Mouse (Mus musculus) R1 (cell line): ENCODE measurements at regions not wholly inside any gene's neighbourhood (a gene's known extent, or its start where the extent isn't known, plus 50 kb on each side); places are given as distances from the start of the nearest gene placed in this dataset.

Experiments used
- DNase-seq: peaks from one replicate; pipeline ENCODE4 v3.0.0-alpha.2; 2018; ENCODE audit warnings: low read depth, low spot score

- no peak for DNase-seq
Measured at GRCm38 (mm10) chr16:25478300-25478699, 191.7 kb downstream of the Tprg start.

DNA sequence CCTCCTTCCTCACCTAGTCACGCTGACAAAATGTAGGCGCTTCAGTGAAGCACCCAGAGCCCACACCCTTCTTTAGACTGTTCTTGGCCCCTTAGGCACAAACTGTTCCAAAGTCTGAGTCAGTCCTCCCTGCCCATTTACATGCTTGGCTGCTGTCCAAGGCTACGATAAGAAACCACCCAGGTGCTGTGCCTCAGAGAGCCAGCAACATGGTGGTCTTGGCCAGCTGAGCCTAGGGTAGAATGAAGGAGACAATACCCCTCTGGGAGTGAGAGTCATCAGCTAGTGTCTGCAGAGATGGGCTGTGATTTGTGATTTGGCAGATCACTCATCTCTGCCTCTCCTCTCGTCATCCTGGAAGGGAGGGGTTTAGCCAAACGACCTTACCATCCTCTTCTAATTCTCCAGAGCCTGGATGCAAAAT is 197.2 kb downstream of the Tprg start:
- DNase-seq: no peak

DNA sequence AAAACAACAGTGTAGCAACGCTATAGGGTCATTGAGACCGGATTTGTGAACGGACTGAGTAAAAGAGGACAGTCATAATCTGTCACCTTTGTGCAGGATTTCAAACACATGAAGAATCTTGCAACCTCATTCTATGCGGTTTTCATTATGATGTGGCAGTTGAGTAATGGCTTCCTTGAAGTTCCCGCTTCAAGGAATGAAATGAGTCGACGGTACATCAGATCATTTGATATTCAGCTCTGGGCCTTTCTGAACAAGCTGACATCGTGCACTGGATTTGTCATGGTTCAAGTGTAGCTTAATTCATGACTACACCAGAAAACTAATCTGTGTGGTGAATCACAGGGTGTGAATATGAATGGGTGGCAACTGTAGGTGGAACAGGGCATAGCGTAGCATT is 198.4 kb downstream of the Tprg start:
- no peak for DNase-seq

GRCm38 (mm10) chr16:25486477-25487094 is 197.0 kb upstream of the Trp63 start:
- DNase-seq: no peak

- DNase-seq: no peak
Measured at GRCm38 (mm10) chr16:25490847-25491246, 192.7 kb upstream of the Trp63 start.

DNA sequence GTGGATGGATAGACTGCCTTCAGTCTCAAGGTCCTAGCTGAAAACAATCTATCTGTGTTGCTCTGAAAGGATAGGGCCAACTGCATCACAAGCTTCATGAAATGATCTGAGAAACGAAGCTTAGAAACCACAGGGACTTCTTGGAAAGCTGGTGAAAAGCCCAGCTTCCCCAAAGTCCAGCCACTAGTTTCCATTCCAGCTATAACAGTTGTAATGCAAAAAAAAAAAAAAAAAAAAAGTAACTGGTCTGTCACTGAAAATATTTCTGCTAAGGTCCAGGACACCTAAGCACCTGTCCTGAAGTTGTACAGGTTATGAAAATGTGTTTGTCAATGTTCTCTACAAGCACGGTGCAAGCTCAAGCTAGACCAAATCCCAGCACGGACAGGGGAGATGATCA is 189.4 kb upstream of the Trp63 start:
- no peak for DNase-seq

GRCm38 (mm10) chr16:25495586-25496196 is 187.9 kb upstream of the Trp63 start:
- DNase-seq: no peak

- no peak for DNase-seq
Measured at GRCm38 (mm10) chr16:25504829-25505228, 178.7 kb upstream of the Trp63 start.

DNA sequence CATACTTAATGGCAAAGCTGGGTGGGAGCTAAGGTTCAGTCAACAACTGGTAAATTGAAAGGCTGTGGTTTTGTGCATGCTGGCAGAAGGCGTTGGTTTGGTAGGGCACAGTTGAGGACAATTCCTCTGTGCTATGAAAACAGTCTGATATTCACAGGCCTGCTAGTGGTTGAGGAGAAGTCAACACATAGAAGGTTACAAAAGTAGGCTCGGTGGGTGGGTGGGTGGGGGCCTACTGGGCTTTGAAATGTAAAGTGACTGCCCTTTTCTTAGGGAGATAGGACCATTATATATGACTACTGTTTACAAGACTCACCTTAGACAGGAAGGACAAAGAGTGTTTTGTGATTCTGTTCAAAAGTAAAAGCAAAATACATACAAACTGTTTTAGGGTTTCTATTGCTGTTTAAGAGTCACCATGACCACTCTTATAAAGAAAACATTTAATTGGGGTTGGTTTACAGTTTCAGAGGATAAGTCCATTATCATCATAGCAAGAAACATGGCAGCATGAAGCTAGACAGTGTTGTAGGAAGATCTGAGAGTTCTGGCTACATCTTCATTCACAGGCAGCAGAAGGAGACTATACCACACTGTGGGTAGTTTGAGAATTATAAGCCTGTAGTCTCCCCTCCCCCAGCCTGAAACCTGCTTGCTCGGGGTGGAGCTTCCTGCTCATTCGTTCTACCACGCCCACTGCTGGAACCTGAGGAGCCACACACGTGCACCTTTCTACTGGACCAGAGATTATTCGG is 166.3 kb upstream of the Trp63 start:
- DNase-seq: peak; percentile 87

- DNase-seq: peak; percentile 46
Measured at GRCm38 (mm10) chr16:25523141-25523540, 160.4 kb upstream of the Trp63 start.

DNA sequence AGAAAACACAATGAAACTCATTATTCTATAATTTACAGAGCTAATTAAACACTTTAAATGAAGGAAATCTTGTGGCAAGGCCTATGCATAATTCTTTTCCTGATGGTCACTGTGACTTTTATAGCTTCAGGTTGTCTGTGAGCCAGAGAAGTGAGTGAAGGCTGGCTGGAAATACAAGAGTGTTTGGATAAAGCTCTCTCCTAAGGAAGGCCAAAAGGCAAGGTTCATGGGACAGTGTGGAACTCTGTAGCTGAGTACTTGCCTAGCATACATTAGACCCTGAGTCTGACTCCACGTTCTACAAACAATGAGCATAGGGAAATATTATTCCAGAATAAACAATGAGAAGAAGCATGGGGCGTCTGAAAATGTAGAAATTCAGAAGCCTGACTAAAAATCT is 159.9 kb upstream of the Trp63 start:
- no peak for DNase-seq

- no peak for DNase-seq
Measured at GRCm38 (mm10) chr16:25527850-25528249, 155.7 kb upstream of the Trp63 start.

DNA sequence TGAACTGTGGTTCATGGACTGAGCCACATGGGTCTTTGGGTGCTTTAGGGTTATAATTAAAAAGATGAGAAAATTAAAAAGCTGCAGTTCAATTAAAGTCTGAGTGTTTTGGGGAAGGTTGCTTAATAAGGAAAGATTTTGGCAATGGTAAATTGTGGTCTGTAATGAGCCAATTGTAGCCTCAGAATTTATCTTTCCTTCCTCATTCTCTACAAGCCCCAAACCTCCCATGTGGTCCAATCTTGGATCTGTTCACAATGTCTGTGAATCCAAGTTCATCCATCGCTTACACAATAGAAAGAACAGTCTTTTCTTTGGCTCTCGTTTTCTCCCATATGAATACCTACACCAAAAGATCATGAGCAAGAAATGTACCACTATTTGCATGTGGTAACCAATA is 155.2 kb upstream of the Trp63 start:
- no peak for DNase-seq

DNA sequence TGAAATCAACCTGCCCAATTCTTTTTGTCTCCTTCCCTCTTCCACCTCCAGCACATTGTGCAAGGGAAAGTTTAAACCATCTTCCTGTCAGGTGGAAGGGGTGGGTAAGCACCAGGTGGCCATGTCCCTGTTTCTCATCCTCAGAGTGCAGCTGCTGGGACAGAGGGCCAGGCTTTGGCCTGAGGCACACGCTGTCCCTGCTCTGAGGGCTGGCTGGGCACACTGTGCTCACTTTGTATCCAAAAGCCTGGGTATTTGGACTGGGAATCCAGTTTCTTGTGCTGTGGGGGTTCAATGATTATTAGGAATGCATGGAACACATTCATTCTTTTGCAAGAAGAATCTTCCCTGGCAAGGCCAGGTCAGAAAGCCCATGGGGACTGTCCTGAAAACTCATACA is 153.9 kb upstream of the Trp63 start:
- no peak for DNase-seq

DNA sequence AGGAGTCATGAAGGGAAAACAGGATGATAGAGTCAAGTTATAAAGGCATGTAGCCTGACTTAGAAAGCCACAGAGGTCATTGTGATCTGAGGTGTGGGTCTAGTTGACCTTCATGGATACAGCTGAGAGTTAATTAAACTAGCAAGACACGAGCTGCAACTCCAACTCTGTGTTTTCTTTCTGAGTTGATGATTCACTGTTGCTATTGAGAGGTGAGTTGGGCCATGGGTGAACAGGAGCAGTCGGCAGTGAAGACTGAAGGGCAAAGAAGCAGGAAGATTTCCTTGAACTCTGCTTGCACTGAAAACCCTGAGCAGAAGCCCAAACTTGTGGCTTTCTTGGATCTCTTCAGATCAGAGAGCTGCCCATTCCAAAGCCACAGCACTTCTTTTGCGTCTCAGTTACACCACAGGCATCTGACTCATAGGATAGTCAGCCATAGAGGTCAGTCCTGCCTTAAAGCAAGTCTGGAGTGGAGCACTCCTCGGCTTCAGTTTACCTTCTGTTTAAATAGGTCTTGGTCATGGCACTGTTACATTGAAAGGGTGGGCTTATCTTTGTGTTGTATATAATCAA is 151.7 kb upstream of the Trp63 start:
- DNase-seq: no peak

GRCm38 (mm10) chr16:25532519-25533205 is 150.9 kb upstream of the Trp63 start:
- DNase-seq: no peak

DNA sequence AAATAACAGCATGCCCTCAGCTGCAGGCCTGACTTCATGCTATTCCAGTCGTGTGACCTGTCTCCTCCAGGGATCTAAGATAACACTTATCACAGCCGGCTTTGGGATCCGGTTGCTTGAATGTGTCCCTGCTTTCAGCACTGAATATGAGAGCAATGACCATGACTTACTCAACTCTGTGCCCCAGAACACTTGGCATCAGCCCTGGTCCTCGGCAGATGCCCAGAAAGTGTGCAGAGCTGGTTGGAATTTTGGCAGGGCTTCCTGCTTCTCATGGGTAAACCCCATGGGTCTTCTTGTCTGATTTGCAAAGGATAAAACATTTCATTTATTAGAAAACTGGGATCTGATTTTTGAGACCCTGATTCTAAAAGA is 150.4 kb upstream of the Trp63 start:
- DNase-seq: no peak

- no peak for DNase-seq
Measured at GRCm38 (mm10) chr16:25536550-25536949, 147.0 kb upstream of the Trp63 start.

DNA sequence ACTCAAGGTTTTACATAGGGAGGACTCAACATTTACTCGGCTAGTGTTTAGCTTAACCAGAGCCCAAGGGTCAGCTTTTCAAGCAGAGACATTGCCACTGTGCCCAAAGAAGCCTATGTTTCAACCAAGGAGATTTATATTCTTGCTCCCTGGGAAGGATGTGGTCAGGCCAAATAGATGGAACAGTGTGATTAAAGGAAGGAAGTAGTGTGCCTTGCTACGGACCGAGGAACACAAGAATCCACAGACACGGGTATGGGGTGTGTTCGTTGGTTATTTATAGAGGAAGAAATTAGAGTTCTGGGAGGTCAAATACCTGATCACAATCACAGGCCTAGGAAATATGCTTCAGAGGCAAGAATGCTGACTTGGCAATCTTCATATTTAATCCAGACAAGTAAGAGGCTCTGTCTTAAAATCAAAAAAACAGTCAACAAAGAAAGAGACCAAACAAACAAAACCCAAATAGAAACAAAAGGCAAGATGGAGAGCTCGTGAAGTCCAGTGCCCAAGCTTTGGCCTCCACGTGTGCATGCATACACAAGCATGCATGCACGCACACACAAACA is 133.9 kb upstream of the Trp63 start:
- no peak for DNase-seq

DNA sequence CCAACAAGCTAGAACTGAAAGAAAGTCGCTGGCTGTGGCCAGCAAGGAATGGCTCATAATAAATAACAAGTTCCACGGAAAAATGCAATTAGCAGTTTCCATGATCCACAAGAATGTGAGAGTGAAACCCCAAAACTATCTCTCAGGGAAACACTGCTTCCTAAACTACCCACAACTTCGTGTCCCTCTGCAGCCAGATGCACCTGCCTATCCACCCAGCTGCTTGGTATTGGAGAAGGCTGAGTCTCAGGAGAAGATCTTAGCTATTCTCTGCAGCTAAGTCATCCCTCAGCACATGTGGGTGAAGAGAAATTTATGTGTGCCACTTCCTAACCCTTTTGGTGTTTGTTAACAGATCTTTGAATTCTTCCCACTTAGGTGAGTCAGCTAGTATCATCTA is 126.4 kb upstream of the Trp63 start:
- no peak for DNase-seq

DNA sequence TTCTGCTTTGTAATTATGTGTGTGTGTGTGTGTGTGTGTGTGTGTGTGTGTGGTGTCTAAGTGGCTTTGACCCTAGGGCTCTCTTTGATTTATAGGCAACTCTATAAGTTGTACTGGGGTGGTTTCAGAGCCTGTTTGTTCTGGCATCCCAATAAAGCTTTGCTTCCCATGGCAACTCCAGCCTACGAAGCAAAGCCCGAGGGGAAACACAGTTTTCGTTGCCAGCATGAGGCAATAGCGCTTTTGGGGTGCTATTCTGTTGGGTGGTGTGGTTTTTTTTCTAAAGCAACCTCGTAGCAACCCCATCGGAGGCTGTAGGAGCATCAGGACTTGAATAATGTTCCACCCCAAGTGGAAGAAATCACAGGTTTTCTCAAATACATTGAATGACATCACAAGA is 103.3 kb upstream of the Trp63 start:
- DNase-seq: no peak
